Mouse (Mus musculus) heart, postnatal 0 days (tissue): ENCODE results near the gene Brs3.

Experiments
- CTCF ChIP-seq: IDR thresholded peaks from 2 replicates; pipeline ENCODE4 v1.5.1; 2016; ENCODE audit warnings: antibody characterized with exemption, control low read depth, low read depth
- EP300 ChIP-seq: IDR thresholded peaks from 2 replicates; pipeline ENCODE4 v1.6.1; 2016; ENCODE audit warnings: antibody characterized with exemption, low read depth

DNA sequence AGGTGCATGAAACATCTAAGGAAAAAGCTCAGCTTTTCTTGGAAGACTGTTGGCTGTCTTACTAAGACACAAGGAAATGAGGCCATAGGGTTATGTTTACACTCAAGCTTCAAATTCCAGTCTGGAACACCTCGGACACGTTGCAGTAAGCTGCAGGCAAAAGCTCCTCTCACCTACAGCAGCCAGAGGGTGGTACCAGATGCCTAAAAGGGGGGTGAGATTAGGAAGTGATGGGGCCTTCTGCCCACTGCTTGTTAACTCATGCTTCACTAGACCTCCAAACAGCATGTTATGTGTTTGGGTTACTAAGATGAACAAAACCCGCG is 9.9 kb downstream of the Brs3 start:
- no peak for TF ChIP-seq EP300
- TF ChIP-seq CTCF = no peak
